Mouse (Mus musculus) lung, postnatal 36 days (tissue): ENCODE measurements around the gene Mospd3.

Experiments
- DNase-seq: peaks from one replicate; pipeline ENCODE4 v3.0.0; 2022; ENCODE audit warnings: mixed read lengths

Mospd3 gene

GRCm38 (mm10) chr5:137570691-137571586 is 29.9 kb downstream of the Mospd3 start:
- DNase-seq = no peak

- DNase-seq = no peak
Observed at GRCm38 (mm10) chr5:137570181-137570580, 30.7 kb downstream of the Mospd3 start.

GRCm38 (mm10) chr5:137569665-137570064 is 31.2 kb downstream of the Mospd3 start, which contains the start of gene Tfr2:
TSS of gene Tfr2 (plus strand) at chr5:137569840.
- peak; percentile 78 for DNase-seq

- no peak for DNase-seq
Observed at GRCm38 (mm10) chr5:137569031-137569430, 31.8 kb downstream of the Mospd3 start.

GRCm38 (mm10) chr5:137568223-137568798 is 32.5 kb downstream of the Mospd3 start:
- no peak for DNase-seq

GRCm38 (mm10) chr5:137566416-137566815 is 34.4 kb downstream of the Mospd3 start:
- no peak for DNase-seq

GRCm38 (mm10) chr5:137565744-137566143 is 35.1 kb downstream of the Mospd3 start:
- no peak for DNase-seq

- no peak for DNase-seq
Observed at GRCm38 (mm10) chr5:137562965-137563364, 37.9 kb downstream of the Mospd3 start.

- no peak for DNase-seq
Observed at GRCm38 (mm10) chr5:137561556-137561955, 39.3 kb downstream of the Mospd3 start.

GRCm38 (mm10) chr5:137553898-137554297 is 47.0 kb downstream of the Mospd3 start:
- no peak for DNase-seq

- peak; percentile 57 for DNase-seq
Observed at GRCm38 (mm10) chr5:137553411-137553837, 47.4 kb downstream of the Mospd3 start, which contains the start of gene Actl6b. TSS of gene Actl6b (plus strand) at chr5:137553517.

- no peak for DNase-seq
Observed at GRCm38 (mm10) chr5:137553000-137553399, 47.9 kb downstream of the Mospd3 start.

- DNase-seq = no peak
Observed at GRCm38 (mm10) chr5:137551119-137551518, 49.7 kb downstream of the Mospd3 start.

- no peak for DNase-seq
Observed at GRCm38 (mm10) chr5:137549840-137550239, 51.0 kb downstream of the Mospd3 start.
